In genomic region chr11:5255509-5256014, GRCm38 (mm10) we compare ENCODE assay signal across 9 mouse cellular contexts. TPM values are rescaled to one million over a fixed set of nuclear protein-coding genes. Genes with fewer than 3 reads are reported as not detected.
DNase-seq lines count a peak whose midpoint lies in the region; ATAC-seq and TF ChIP-seq lines count a peak whose summit lies in the region.
"Had no signal": no experiment of that assay in that cellular context is flagged by ENCODE, and none has a peak within 500 bp of the region (broad histone marks: within the 10 kb centered on the region; RNA-seq: fewer than 3 reads in every experiment).

No protein-coding gene starts in this region.

- DNase-seq in kidney, postnatal 0 days (ENCODE audit: low spot score) = no peak
- DNase-seq in kidney, postnatal 25 days = no peak
- DNase-seq in forelimb bud, embryonic 11.5 days (ENCODE audit: low read depth, low spot score) = peak; percentile 26
- DNase-seq in gastrocnemius, postnatal 10 days = no peak
- DNase-seq in lung, postnatal 0 days (ENCODE audit: low spot score) = no peak
- DNase-seq: adrenal gland, postnatal 25 days; lung, postnatal 10 days had no signal

- WGBS in kidney, postnatal 0 days = 56% methylated on average over 9 of the region's 9 CpGs
- 18% methylated on average over 9 of the region's 9 CpGs for WGBS in embryonic facial prominence, embryonic 12.5 days
- WGBS in neural tube, embryonic 15.5 days = 20% methylated on average over 9 of the region's 9 CpGs
- WGBS in lung, postnatal 0 days = 57% methylated on average over 9 of the region's 9 CpGs

- H3K4me1 ChIP-seq in kidney, postnatal 0 days (replicated peaks; ENCODE audit: insufficient read depth, low read length) = peaks cover 40% of the 10 kb centered on the region
- H3K4me1 ChIP-seq in embryonic facial prominence, embryonic 12.5 days = peaks cover 53% of the 10 kb centered on the region
- H3K4me1 ChIP-seq in neural tube, embryonic 15.5 days = peaks cover 39% of the 10 kb centered on the region
- peaks cover 15% of the 10 kb centered on the region; the same call in 1 of the 2 replicates for H3K4me1 ChIP-seq in lung, postnatal 0 days (ENCODE audit: insufficient read depth, low read depth, low read length)

- peak overlapping the region; percentile 37; the same call in 1 of the 2 replicates for H3K27ac ChIP-seq in kidney, postnatal 0 days
- peak overlapping the region; percentile 81 for H3K27ac ChIP-seq in embryonic facial prominence, embryonic 12.5 days
- peak overlapping the region; percentile 65 for H3K27ac ChIP-seq in neural tube, embryonic 15.5 days (replicated peaks)
- H3K27ac ChIP-seq in lung, postnatal 0 days (ENCODE audit: low read length) = no peak overlapping the region

- no peaks in the 10 kb centered on the region for H3K36me3 ChIP-seq in kidney, postnatal 0 days (ENCODE audit: insufficient read depth, low read length)
- H3K36me3 ChIP-seq in embryonic facial prominence, embryonic 12.5 days = no peaks in the 10 kb centered on the region
- H3K36me3 ChIP-seq in neural tube, embryonic 15.5 days = no peaks in the 10 kb centered on the region
- no peaks in the 10 kb centered on the region for H3K36me3 ChIP-seq in lung, postnatal 0 days (ENCODE audit: insufficient read depth, low read length)

- H3K27me3 ChIP-seq in kidney, postnatal 0 days (ENCODE audit: insufficient read depth, low read length) = no peaks in the 10 kb centered on the region
- no peaks in the 10 kb centered on the region for H3K27me3 ChIP-seq in embryonic facial prominence, embryonic 12.5 days
- H3K27me3 ChIP-seq in neural tube, embryonic 15.5 days (replicated peaks) = no peaks in the 10 kb centered on the region
- no peaks in the 10 kb centered on the region for H3K27me3 ChIP-seq in lung, postnatal 0 days (replicated peaks; ENCODE audit: insufficient read depth, low read length)

- H3K4me3 ChIP-seq in kidney, postnatal 0 days (replicated peaks; ENCODE audit: low read depth, low read length) = no peak overlapping the region
- H3K4me3 ChIP-seq in embryonic facial prominence, embryonic 12.5 days = no peak overlapping the region
- H3K4me3 ChIP-seq in neural tube, embryonic 15.5 days (replicated peaks) = no peak overlapping the region
- no peak overlapping the region for H3K4me3 ChIP-seq in lung, postnatal 0 days (ENCODE audit: low read depth, low read length)

- TF ChIP-seq CTCF in kidney, postnatal 0 days (IDR thresholded peaks at IDR 0.05; ENCODE audit: low read depth) = no peak
- no peak for TF ChIP-seq CTCF in lung, postnatal 0 days (IDR thresholded peaks at IDR 0.05)

- ATAC-seq in kidney, postnatal 0 days (replicated peaks; ENCODE audit: low FRiP score, low read depth) = no peak
- ATAC-seq in embryonic facial prominence, embryonic 12.5 days (ENCODE audit: insufficient number of reproducible peaks, insufficient read depth, low FRiP score, low TSS enrichment) = no peak
- ATAC-seq in neural tube, embryonic 15.5 days (ENCODE audit: low FRiP score) = peak; percentile 30; the same call in 1 of the 2 replicates
- no peak for ATAC-seq in lung, postnatal 0 days

- no peaks in the 10 kb centered on the region for H3K9me3 ChIP-seq in kidney, postnatal 0 days (replicated peaks; ENCODE audit: low read length)
- H3K9me3 ChIP-seq in embryonic facial prominence, embryonic 12.5 days = no peaks in the 10 kb centered on the region
- no peaks in the 10 kb centered on the region for H3K9me3 ChIP-seq in neural tube, embryonic 15.5 days (replicated peaks)
- H3K9me3 ChIP-seq in lung, postnatal 0 days (ENCODE audit: low read length) = no peaks in the 10 kb centered on the region

- TF ChIP-seq EP300 in lung, postnatal 0 days (IDR thresholded peaks at IDR 0.05) = no peak

- no peak overlapping the region for H3K9ac ChIP-seq in kidney, postnatal 0 days (ENCODE audit: low read depth, low read length)
- H3K9ac ChIP-seq in embryonic facial prominence, embryonic 12.5 days = no peak overlapping the region
- H3K9ac ChIP-seq in neural tube, embryonic 15.5 days (replicated peaks) = no peak overlapping the region; the same call in 1 of the 2 replicates
- no peak overlapping the region for H3K9ac ChIP-seq in lung, postnatal 0 days (replicated peaks; ENCODE audit: low read depth)

- no peak overlapping the region for H3K4me2 ChIP-seq in kidney, postnatal 0 days (ENCODE audit: low read length)
- 0 out of 2 replicates have a peak overlapping the region, but pooled peaks have one; percentile 1 for H3K4me2 ChIP-seq in embryonic facial prominence, embryonic 12.5 days (replicated peaks)
- H3K4me2 ChIP-seq in neural tube, embryonic 15.5 days = no peak overlapping the region
- H3K4me2 ChIP-seq in lung, postnatal 0 days (replicated peaks; ENCODE audit: low read depth, low read length) = no peak overlapping the region

RNA-seq across cellular contexts. Expression of gene Kremen1, which starts 5.8 kb away (rescaled TPM):
- polyA plus RNA-seq in kidney, postnatal 0 days (2015; fragmentation: Nextera tagmentation; extraction: Ambion mirVana) = 18.3 and 20.0 TPM in 2 replicates
- polyA plus RNA-seq in embryonic facial prominence, embryonic 12.5 days (2016; fragmentation: Nextera tagmentation; extraction: Ambion mirVana) = 23.3 and 24.7 TPM in 2 replicates
- 5.7 and 10.2 TPM in 2 replicates for polyA plus RNA-seq in neural tube, embryonic 15.5 days (2015; fragmentation: Nextera tagmentation; extraction: Ambion mirVana)
- total RNA-seq in gastrocnemius, postnatal 10 days (2021) = 10 to 100 TPM; 69.3 to 74.4 TPM
- polyA plus RNA-seq in lung, postnatal 0 days (2015; fragmentation: Nextera tagmentation; extraction: Ambion mirVana) = 13.3 and 14.7 TPM in 2 replicates
